Mouse (Mus musculus) common myeloid progenitor, adult 5-6 weeks (primary cell): ENCODE data around the gene Axin2. TPM values are rescaled to one million over a fixed set of nuclear protein-coding genes. Genes with fewer than 3 reads are reported as not detected.

Experiments
- ATAC-seq: replicated peaks from 2 replicates; pipeline ENCODE4 v1.8.0; 2016; ENCODE audit warnings: low read depth, mild to moderate bottlenecking, moderate TSS enrichment, inconsistent platforms; ENCODE audit not compliant: poor library complexity, severe bottlenecking
- total RNA-seq: library from RNA; stranded (forward); fragments of 200-1000, 187-1606 nt; gene quantifications from 2 replicates; pipeline ENCODE4 v1.2.3, GENCODE M21; 2017

Gene Axin2
- total RNA-seq, 1 experiment from 2014 or later: 1.9 TPM

DNA sequence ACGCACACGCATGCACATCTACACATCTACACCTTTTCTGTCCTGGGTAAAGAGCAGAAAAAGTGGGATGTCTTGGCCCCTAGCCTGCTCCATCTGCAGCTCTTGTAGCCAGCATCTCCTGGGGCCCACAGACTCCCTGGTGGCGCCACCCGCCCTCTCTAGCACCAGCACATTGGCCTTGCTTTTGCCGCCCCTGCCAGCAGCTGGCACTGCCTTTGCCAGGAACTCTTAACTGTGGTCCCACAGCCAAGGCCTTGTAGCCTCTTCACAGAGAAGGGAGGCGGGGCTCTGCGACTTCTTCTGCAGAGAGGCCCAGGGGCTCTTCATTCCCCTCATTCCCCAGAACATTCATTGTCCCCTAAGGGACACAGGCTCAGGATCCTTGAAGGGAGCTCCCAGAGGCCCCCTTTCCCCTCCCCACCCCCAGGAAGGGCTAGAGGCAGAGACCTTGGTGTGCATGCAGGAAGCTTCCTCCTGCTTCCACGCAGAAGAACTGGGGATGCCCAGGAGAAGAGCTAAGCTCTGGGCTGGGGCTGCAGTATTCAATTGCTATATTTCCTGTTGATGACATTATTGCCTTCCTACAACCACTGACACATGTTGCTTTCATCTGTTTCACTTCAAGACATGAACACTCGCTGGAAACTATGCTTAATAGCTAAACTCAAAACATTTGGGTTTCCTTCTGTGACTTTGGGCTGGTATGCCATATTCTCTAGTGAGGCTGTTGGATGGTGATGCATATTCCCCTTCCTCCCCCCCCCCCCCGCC, 19.2 kb upstream of the Axin2 start:
- ATAC-seq: no peak

DNA sequence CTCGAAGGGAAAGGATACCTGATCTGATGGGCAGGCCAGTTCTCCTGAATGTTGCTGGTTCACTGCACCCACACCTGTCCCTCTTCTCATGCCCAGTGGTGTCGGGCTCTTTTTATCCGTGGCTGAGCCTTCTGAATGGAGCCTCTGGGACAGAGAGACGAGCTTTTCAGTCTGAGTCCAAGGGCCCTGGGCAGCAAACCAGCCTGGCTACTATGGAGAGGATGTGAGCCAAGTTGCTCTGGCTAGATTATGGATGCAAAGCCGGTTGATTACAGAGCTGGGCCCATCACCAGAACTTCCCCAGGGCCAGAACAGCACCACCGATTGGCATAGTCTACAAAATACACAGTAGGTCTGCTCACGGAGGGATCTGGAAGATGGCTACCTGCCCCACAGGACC, 18.5 kb upstream of the Axin2 start:
- no peak for ATAC-seq

DNA sequence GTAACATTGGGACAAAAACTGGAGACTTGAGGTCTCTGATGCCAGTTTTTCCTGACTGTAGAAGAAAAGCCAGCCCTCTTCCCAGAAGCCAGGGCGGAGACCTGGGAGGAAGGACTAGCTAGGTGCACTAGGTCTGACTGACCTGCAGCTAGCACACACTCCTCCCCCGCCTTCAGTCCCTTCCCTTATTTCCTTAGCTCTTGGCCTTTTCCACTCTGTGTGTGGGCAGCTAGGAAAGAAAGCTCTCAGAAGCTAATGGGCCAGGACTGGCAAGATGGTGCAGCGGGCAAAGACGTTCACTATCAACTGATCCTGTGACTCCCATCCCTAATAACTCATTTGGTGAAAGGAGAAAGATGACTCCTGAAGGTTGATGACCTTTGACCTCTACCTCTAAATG, 17.8 kb upstream of the Axin2 start:
- no peak for ATAC-seq

DNA sequence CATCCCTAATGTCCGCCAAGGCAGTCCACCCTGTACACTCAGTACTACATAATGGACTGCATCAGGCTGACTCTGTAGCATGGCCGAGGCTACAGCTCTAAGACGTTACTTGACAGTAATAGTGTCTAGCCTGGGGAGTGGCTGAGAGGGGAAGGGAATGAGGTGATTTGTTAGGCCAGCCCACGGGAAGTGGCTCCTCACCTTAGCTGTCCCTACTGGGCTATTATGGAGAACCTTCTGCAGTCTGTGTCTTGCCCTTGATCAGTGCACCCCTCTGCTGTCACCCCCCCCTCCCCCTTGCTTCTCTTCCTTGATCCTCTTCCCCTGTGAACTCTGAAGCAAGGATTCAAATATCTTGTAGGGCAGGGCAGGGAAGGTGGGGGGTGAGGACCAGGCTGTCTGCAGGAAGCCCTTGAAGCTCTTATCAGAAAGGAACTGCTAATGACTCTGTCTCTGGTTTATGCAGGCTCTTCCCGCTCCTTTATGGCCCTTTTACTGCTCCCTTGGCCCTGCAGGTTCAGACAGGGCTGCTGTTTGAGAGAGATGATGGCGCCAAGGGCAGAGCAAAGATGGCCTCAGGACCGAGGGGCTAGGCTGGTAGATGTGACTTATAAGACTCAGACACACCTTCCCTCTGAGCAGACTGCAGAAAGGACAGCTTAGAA, 13.4 kb upstream of the Axin2 start:
- no peak for ATAC-seq

DNA sequence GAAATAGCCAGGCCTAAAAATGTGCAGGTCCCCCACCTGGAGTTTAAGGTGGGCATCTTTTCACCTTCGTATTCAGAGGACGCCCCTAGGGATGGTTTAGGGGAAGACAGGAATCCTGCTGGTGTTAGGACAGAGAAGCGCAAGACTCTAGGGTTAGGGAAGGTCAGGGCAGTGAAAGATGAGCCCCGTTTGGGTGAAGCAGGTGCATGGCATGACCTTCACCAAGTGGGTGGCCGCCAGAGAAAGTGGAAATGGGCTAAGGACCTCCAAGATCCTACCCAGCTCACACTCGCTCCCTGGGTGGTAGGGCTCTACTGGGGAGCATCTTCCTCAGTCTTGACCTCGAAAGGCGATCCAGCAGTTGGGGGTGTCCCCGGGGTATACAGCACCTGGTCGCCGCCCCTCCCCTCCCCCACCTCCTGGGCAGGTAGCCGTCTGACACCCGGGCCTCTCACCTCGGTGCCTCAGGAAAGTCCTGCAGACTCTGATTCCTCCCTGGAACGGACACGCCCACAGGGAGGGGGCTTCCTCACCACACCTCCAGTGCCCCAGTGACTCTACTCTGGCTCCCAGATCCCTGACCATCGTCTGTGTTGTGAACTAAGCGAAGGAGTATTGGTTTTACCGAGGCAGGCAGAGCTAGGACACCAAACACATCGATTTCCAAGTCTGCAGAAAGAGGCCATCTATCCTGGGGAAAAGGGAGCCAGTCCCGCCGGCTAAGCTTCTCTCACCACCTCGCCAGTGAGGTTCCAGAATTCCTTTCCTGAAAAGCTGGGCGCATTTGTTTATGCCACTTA, 10.6 kb upstream of the Axin2 start:
- no peak for ATAC-seq

DNA sequence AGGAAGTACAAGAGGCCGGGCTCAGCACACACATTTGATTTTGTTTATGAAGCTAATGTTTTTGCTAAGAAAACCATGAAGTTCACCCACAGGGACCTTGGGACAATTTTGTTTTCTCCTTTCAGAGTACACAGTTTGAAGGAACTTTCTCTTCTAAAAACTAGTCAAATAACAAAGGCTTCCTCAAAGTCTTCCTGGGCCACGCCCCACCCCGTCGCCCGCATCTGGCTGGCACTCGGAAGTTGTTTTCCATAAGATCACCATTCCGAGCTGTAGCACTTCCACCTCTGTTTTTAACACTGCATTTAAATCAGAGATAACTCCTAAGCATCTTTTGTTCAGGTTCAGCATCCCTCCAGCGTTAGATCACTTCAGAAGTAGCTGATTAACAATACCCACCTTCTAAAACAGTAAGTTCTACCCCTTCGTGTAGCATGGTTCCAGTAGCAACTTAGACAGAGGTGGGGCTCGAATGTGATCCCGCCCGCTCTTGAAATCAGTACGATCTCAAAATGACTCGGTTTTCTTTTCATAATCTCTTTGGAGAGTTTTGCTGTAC, 9.7 kb upstream of the Axin2 start:
- ATAC-seq: 0 out of 2 replicates have a peak, but pooled peaks have one; percentile 27

DNA sequence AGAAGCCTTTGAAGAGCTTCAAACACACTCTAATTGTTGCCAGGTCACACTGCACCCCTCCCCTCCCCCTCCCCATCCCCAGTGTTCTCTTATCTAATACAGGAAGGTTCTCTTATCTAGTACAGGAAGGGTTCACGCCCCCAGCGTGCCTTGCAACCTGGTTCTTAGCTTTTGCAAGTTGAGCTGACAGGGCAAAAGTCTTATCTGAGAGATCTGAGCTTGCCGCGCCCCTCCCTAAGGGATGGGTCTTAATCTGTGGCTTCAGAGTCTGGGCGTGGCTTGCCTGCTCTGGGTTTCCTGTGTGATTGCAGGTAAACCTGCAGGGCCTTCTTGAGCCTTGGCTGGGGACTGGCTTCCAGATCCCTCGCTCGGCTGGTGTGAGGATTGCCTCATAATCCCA, 9.2 kb upstream of the Axin2 start:
- ATAC-seq: peak; percentile 20

DNA sequence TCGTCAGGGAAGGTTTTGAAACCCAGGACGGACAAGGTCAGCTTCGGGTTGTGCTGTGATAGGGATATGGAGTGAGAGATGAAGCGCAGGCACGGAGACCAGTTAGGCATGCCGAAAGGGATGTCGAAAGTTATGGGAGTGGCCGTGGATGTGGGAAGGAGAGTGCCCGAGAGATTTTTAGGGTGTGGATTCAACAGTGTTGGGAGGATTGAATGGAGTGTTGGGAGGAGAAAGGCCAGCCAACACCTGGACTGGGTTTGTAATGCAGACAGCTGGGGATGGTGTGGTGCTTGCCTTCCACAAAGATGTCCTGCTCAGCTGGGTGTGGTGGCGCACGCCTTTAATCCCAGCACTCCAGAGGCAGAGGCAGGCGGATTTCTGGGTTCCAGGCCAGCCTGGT, 8.0 kb upstream of the Axin2 start:
- no peak for ATAC-seq

DNA sequence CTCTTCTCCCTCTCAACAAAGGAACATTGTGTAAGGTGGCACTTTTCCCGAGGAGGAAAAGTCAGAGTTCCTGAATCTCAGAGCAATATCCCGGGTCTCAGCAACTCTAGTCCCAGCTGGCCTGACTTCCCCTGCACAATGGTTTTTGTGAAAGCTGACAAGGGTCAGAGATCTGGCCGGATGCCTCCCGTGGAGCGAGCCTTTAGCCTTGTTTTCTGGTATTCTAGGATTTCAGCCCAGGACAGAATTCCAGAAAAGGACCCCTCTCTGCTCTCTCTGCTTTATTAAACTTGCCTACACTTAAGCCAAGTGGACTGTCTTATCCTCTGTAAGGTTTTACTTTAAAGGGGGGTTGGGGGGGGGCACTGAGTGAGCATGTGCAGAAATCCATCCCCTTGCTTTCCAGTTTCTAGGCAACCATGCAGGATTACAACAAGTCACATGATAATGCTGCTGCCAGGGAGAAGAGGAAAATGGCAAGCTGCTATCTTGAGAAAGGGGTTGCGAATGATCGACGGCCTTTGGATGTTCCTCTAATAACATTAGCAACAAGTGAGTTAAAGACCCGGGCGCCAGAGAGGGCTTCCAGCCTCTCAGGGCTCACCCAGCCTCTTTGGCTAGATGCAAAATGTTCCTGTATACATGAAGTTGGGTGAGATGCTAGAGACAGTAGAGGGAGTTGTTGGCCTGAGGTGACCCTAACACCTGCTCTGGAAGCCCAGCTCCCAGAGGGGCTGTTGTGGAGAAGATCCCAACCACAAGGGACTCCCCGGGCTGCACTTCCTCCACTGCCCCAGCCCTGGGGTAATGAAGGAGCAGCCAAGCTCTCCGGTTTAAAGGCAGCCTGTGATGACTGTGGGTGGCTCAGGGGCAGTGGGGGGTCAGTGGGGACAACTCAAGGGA, 2.5 kb upstream of the Axin2 start:
- no peak for ATAC-seq

DNA sequence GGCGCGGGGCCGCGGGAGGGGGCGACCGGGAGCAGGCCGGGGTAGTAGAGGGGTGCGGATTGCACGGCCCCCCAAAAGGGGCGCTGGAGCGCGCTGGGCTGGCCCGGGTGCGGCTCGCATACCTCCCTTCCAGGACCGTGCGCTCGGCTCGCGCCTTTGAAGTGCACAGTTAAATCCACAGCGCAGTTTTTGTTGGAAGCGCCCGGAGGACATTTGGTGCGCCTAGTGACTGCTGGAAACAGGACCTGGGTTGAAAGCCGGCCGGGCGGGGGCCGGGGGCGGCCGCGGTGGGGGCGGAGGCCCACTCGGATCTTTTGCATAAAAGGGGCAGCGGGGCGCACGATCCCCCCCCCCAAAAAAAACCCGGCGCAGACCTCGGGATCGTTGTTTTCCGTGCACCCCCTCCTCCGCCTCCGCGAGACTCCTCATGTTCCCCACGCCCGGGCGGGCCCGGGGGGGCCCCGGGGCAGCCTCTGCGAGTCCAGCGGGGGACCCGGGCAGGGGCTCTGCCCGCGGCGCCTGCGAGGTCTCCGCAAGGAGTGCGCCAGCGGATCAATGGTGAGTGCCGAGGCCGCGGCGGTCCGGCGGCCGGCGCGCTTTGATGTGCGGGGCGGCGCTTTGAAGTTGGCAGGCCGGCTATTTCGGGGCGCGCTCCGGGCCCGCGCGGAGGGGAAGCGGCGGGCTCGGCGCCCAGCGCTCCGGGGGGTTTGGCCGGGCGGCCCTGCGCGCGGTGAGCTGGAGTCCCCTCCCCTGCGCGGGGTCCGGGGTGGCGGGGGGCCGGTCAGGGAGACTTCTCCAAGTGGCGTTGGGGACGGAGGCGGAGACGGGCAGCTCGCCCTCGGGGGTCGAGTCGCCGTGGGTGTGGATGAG, 722 bp downstream of the Axin2 start:
- ATAC-seq: peak; percentile 33

DNA sequence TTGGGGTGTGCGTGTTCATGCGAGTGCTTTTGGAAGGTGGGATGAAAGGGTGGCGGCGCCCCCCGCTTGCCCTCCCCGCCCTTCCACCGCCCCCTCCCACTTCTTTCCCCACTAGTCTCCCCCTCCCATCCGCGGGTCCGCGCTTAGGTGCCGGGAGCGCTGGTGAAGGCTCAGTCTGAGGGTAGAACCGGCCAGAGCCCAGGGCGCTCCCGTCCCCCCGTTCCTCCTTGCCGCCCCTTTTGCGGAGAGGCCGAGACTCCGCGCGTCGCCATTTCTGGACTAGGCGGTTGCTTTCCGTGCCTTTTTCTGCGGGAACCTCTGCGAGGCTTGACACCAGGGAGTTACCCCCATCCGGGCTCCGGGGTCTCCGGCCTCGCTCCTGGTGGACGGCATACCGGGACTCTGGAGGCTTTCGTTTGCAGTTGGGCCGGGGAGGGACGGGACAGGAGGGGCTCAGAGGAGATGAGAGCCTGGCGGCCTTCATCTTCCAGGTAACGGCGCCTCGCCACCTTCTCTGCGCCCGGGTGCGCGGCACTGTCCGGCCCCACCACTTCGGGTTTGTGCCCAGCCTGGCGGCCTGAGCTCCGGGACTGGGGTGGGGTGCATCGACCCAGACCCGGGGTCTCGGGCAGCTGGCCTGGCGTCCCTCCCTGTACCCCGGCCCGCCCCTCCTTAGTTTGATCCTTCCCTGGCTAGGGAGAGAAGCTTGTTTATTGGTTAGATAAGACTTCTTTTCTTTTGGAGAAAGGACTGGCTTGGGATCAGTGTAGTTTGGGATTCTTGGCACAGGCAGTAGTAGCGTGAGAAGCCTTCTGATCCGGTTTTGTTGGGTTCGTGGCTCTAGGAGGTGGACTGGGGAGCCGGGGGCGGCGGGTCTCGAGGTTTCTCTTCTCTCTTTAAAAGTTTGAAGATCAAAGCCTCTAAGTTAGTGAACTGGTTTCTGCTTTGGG, 1.6 kb downstream of the Axin2 start:
- ATAC-seq: no peak

DNA sequence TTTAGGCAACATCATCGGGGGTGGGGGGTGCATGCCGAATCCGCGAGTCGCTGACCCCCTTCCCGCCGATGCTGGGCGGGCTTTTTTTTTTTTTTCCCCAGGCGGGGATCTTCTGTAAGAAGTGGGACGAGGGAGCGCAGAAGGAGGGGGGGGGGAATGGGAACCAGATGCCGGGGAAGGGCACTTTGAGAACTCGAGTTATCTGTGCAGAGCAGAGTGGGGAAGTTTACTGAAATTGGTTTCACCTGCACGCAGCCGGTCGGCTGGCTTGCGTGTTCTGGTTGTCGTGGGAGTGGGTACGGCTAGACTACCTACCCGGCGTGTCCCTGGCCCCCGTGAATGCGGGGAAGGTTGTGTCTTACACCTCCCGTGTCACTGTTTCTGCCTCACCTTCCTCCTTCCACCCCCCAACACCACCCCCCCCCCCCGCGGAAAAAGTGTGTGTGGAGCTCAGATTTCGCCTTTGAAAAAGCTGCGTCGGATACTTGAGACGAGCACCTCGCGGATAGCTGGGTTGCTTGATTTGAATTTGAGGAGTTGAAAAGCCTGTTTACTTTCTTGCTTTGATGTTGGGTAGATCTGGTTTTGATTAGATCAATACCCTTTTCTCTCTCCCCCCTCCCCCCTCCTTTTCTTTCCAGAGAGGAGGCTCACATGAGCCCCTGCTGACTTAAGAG, 2.5 kb downstream of the Axin2 start:
- no peak for ATAC-seq

DNA sequence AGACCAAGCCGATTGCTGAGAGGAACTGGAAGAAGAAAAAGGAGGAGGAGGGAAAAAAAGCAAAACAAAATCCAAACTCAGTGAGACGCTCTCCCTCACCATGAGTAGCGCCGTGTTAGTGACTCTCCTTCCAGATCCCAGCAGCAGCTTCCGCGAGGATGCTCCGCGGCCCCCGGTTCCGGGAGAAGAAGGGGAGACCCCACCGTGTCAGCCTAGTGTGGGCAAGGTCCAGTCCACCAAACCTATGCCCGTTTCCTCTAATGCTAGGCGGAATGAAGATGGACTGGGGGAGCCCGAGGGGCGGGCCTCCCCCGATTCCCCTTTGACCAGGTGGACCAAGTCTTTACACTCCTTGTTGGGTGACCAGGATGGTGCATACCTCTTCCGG, 3.0 kb downstream of the Axin2 start:
- no peak for ATAC-seq

DNA sequence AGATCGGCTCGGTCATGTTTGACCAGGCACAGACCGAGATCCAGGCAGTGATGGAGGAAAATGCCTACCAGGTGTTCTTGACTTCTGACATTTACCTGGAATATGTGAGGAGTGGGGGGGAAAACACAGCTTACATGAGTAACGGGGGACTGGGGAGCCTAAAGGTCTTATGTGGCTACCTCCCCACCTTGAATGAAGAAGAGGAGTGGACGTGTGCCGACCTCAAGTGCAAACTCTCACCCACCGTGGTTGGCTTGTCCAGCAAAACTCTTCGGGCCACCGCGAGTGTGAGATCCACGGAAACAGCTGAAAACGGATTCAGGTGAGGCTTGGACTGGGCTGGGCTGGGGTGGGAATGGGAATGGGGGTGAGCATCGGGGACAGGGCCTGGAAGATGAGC, 3.6 kb downstream of the Axin2 start:
- no peak for ATAC-seq

DNA sequence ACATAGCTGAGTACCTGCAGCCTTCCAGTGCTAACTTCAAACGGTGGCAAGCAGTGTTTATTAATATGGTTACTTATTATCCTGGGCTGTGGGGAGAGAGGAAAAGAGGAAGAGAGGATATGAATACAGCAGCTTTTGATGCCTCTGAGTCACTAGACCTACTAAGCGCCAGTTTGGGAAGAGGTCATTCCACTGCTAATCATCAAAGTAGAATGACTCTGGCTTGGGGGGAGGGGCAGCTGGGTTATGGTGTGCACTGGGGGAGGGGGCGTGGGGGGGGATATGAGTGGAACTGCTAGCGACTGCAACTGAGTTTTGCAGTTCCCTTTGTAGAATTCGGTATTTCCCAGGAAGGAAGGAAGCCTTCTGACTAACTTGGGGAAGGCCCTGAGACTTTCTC, 4.2 kb downstream of the Axin2 start:
- ATAC-seq: no peak

DNA sequence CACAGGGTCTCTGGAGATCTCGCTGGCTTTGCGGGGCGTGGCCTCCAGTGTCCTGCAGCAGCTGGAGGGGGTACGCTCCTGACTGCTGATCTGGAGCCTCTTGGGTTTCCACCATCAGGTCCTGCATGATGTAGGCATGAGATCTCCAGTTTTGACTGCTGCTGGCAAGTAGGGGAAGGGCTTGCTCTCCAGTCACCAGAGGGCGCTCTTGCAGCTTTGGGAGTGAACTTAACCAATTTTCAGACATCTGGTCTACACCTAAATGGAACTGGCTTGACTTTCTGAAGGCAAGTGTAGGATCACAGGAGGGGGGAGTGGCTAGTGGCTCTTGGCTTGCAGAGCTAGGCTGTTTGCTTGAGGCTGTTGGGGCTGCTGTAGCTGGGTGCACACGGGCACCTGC, 5.1 kb downstream of the Axin2 start:
- ATAC-seq: peak; percentile 57

DNA sequence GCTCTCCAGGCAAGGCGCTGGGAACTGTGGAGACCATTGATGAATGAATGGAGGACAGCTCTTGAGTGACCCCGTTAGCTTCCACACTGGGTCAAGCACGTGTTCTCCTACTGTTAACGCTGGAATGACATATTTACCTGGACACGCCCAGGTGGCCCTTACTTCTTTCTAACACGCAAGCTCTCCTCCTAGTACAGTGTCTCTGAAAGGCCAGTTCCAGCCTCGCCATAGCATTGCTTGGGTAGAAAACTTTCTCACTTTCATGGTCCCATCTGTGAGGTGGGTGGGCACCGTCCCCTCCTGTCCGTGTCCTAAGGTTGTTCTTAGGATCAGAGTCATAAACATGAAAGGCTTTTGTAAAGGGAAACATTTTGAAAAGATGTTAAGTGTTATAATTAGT, 5.7 kb downstream of the Axin2 start:
- ATAC-seq: no peak
